Mouse (Mus musculus) neural tube, embryonic 14.5 days (tissue): Measurements from ENCODE around the gene Hcls1. TPM values are rescaled to one million over a fixed set of nuclear protein-coding genes. Genes with fewer than 3 reads are reported as not detected.

Source experiments
- ATAC-seq: fragments of 200-750 bp; cut with Nextera tagmentation; 2 replicates; pipeline ENCODE4 v1.8.0; 2017; ENCODE audit warnings: low read depth, mild to moderate bottlenecking, moderate TSS enrichment, moderate library complexity
- H3K27ac ChIP-seq: fragments of 300-500 bp; sonication (generic); 2 replicates; pipeline ENCODE4 v1.5.1; 2014; ENCODE audit warnings: low read depth, mild to moderate bottlenecking, control low read depth, low read length, moderate library complexity, mixed read lengths
- H3K27me3 ChIP-seq: fragments of 300-500 bp; sonication (generic); 2 replicates; pipeline ENCODE4 v1.6.1; 2014; ENCODE audit warnings: low read length; ENCODE audit not compliant: control insufficient read depth, insufficient read depth
- H3K36me3 ChIP-seq: fragments of 300-500 bp; sonication (generic); 2 replicates; pipeline ENCODE4 v1.6.1; 2014; ENCODE audit warnings: low read length, mixed read lengths; ENCODE audit not compliant: control insufficient read depth, insufficient read depth
- H3K4me1 ChIP-seq: fragments of 300-500 bp; sonication (generic); 2 replicates; pipeline ENCODE4 v1.6.1; 2014; ENCODE audit warnings: low read length; ENCODE audit not compliant: control insufficient read depth, insufficient read depth
- H3K4me2 ChIP-seq: fragments of 300-500 bp; sonication (generic); 2 replicates; pipeline ENCODE4 v1.6.1; 2014; ENCODE audit warnings: mild to moderate bottlenecking, low read depth, low read length, control low read depth
- H3K4me3 ChIP-seq: fragments of 300-500 bp; sonication (generic); 2 replicates; pipeline ENCODE4 v1.5.1; 2014; ENCODE audit warnings: low read depth, low read length, control low read depth, mixed read lengths
- H3K9ac ChIP-seq: fragments of 300-500 bp; sonication (generic); replicated peaks from 2 replicates; pipeline ENCODE4 v1.6.1; 2014; ENCODE audit warnings: low read depth, mild to moderate bottlenecking, control low read depth, low read length, mixed read lengths
- H3K9me3 ChIP-seq: fragments of 300-500 bp; sonication (generic); 2 replicates; pipeline ENCODE4 v1.6.1; 2016; ENCODE audit warnings: low read length; ENCODE audit not compliant: control insufficient read depth
- WGBS: fragments of 180-500 bp; shearing (Covaris S2); extraction: QIAGEN DNeasy Blood & Tissue Kit; methylation state at CpG from one replicate; pipeline ENCODE4 v1.1.7; 2014; 5-methylcytosine and 5-hydroxymethylcytosine counted together
- polyA plus RNA-seq: library from polyadenylated mRNA; unstranded; fragments of >200 nt; fragmentation: Nextera tagmentation; extraction: Ambion mirVana; gene quantifications from 2 replicates; pipeline ENCODE4 v1.2.1, GENCODE M21; 2014

Hcls1 gene
- polyA plus RNA-seq = 0.39 and 0.91 TPM in 2 replicates

DNA sequence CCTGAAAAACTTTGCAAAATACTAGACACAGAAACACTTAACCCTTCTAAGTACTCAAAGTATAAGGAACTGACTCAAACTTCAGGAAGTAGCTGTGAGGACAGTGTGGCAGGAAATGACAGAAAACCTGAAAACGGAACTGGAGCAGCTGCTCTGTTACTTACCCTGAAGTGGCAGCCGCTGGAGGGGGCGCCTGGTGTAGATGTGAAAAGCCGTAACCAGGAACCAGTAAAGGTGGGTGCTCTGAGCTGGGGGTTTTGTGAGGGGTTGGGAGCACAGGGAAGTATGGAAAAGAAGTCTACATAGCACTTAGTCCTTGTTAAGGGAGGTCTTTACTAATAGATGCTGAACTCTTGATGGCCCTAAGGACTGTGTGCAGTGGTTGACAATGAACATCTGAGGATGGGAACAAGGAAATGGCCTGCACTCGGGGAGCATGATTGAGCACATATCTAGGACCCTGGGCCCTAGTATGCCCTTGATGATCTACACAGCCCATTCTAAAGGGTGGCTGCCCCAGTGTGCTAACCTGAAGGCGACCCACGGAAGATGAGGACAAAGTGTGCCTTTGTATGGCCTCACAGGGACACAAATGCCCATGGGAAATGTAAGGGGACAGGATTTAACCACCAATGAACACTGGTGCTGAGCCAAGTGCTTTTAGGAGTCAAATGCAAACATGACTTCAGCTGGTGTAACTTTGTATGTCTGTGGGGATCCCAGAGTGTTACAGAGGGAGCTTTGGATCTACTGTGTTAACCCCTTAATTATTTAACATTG lies at the start of gene Hcls1:
Gene Hcls1 (plus strand): TSS at position 143 of the 780 bp plus-strand sequence.
- 88% methylated on average over 7 of the region's 7 CpGs for WGBS
- H3K9me3 ChIP-seq = no peaks in the 10 kb centered on the region
- H3K36me3 ChIP-seq = peaks cover 23% of the 10 kb centered on the region

DNA sequence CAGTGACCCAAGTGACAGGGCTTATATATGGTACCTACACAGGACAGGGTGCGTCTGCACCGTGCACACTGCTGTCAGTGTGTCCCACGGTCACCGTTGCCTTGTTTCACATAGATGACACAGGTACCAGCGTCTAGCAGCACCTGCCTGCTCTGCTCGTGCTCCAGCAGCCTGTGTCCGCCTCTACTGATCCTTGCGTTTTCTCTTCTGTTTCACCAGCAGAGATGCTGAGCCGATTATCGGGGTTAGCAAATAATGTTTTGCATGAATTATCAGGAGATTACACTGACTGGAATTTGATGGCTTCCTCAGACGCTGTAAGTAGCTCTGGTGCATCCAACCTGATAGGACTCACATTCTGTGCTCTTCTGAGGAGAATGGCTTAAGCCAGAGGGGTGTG lies 48.9 kb upstream of the Hcls1 start:
- Histone ChIP-seq H3K4me1 (peaks cover 3% of the 10 kb centered on the region; the same call in 1 of the 2 replicates), H3K4me2 (no peak overlapping the region), H3K4me3 (no peak overlapping the region), H3K36me3 (peaks cover 24% of the 10 kb centered on the region), H3K27ac (no peak overlapping the region), H3K9me3 (no peaks in the 10 kb centered on the region), H3K27me3 (no peaks in the 10 kb centered on the region), H3K9ac (no peak overlapping the region)
- WGBS = 97% methylated on average over 11 of the region's 11 CpGs
- ATAC-seq = no peak

More for the DNA sequence above, at the start of gene Hcls1:
- Histone ChIP-seq H3K9ac (no peak within 1 kb of the TSS), H3K4me2 (no peak within 1 kb of the TSS), H3K4me1 (no peaks in the 10 kb centered on the region), H3K4me3 (no peak within 1 kb of the TSS), H3K27ac (no peak within 1 kb of the TSS), H3K27me3 (no peaks in the 10 kb centered on the region)
- ATAC-seq = no peak

DNA sequence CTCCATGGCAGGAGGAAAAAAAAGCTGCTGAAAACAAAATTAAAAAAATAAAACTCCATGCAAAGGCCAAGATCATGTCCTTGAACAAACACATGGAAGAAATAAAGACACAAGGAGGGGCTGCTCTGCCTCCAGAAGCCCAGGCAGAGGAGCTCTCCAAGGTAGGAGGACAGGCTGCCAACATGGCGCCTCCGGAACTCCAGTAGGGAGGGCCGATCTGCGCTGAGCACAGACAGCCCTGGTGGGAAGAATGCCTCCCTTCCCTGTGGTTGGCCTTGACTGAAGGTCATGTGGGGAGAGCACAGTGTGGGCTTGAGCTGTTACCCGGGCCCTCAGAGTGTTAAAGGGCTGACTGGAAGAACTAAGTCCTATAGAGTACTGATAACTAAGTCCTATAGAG lies 47.2 kb upstream of the Hcls1 start:
- peaks cover 32% of the 10 kb centered on the region for H3K36me3 ChIP-seq
- no peak for ATAC-seq
- WGBS = 80% methylated on average over 5 of the region's 5 CpGs

DNA sequence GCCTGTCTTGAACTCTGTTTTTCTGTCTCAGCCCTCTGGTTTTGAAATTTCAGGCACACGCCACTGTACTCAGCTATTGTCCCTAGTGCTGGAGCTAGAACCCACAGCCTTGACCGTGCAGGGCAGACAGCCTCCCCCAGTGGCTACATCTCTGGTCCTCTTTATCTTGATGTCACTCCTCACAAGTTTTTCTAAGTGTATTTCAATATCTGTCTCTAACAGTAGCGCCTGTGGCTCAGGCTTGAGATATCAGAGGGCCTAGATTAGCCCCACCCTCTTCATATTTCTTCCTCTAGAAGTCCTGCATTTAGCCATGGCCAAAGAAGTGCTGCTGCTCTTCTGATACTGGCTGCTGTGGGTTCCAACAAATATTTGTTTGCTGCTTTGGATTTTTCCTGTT lies 44.2 kb upstream of the Hcls1 start:
- peaks cover 49% of the 10 kb centered on the region for H3K36me3 ChIP-seq
- H3K9ac ChIP-seq = no peak overlapping the region
- H3K27me3 ChIP-seq = no peaks in the 10 kb centered on the region
- no peak overlapping the region for H3K4me2 ChIP-seq
- 98% methylated on average over 3 of the region's 3 CpGs for WGBS
- H3K27ac ChIP-seq = no peak overlapping the region
- H3K4me3 ChIP-seq = no peak overlapping the region
- ATAC-seq = no peak
- no peaks in the 10 kb centered on the region for H3K9me3 ChIP-seq
- H3K4me1 ChIP-seq = no peaks in the 10 kb centered on the region

More for the DNA sequence above, 47.2 kb upstream of the Hcls1 start:
- Histone ChIP-seq H3K4me3 (no peak overlapping the region), H3K9me3 (no peaks in the 10 kb centered on the region), H3K27me3 (no peaks in the 10 kb centered on the region), H3K4me1 (peaks cover 3% of the 10 kb centered on the region; the same call in 1 of the 2 replicates), H3K9ac (no peak overlapping the region), H3K27ac (no peak overlapping the region), H3K4me2 (no peak overlapping the region)

DNA sequence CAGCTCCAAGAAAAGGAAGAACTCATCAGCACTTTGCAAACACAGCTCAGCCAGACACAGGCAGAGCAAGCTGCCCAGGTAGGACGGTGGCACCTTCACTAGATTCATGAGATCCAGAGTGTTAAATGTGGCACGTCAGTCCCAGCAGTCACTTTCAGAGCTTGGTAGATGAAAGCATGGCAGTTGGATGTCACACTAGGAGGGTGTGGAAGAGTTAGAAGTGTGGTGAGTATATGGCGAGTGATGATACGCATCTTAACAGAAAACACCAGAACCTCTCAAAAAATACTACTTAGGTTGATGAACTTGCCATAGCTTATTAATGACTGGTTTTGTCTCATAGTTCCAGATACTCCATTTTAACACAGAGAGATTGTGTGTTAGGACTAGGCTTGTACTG lies 43.4 kb upstream of the Hcls1 start:
- ATAC-seq = no peak
- 96% methylated on average over 4 of the region's 4 CpGs for WGBS
- H3K4me3 ChIP-seq = no peak overlapping the region
- no peaks in the 10 kb centered on the region for H3K4me1 ChIP-seq
- peaks cover 55% of the 10 kb centered on the region for H3K36me3 ChIP-seq
- H3K4me2 ChIP-seq = no peak overlapping the region
- no peak overlapping the region for H3K9ac ChIP-seq
- no peaks in the 10 kb centered on the region for H3K9me3 ChIP-seq
- H3K27ac ChIP-seq = no peak overlapping the region
- H3K27me3 ChIP-seq = no peaks in the 10 kb centered on the region

DNA sequence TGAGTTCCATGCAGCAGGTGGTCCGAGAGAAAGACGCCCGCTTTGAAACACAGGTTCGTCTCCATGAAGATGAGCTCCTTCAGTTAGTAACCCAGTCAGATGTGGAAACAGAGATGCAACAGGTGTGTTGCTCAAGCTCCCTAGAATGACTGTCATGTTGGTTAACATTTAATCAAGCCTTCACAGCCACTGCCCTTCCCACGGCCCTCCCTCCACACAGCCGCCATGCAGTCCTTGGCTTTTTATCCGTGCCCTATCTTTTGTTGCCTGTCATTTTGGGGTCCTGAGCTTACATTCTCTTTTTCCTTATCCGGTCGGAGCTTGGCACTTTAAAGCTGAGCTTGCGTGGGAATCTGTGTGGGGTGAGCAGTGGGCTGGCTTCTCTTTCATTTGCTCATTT lies 41.5 kb upstream of the Hcls1 start:
- no peaks in the 10 kb centered on the region for H3K9me3 ChIP-seq
- no peak overlapping the region for H3K4me2 ChIP-seq
- peaks cover 57% of the 10 kb centered on the region for H3K36me3 ChIP-seq
- WGBS = 92% methylated on average over 10 of the region's 10 CpGs
- H3K27me3 ChIP-seq = no peaks in the 10 kb centered on the region
- H3K4me1 ChIP-seq = no peaks in the 10 kb centered on the region
- H3K9ac ChIP-seq = no peak overlapping the region
- no peak for ATAC-seq
- no peak overlapping the region for H3K4me3 ChIP-seq
- H3K27ac ChIP-seq = no peak overlapping the region

DNA sequence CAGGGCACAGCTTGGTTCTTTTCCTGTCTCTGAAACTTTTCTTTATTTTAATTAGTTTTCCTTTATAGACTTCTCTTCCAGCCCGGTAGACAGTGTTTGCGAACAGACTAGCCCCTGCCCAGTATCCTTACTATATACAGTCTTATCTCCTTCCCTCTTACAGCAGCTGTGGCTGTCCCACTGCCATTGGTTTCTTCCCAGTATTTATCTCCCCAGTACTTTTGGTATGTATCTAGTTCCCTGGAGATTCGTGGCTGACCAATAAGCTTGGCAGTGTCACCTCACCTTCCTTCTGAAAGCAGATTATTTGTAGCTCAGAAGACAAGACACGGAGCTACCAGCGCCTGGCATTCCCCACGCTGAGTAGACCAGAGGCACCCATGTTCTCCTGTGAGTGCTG lies 38.1 kb upstream of the Hcls1 start:
- H3K4me2 ChIP-seq = no peak overlapping the region
- peaks cover 54% of the 10 kb centered on the region for H3K36me3 ChIP-seq
- no peak overlapping the region for H3K27ac ChIP-seq
- H3K9me3 ChIP-seq = no peaks in the 10 kb centered on the region
- WGBS = 96% methylated on average over 6 of the region's 6 CpGs
- H3K4me1 ChIP-seq = no peaks in the 10 kb centered on the region
- ATAC-seq = no peak
- H3K9ac ChIP-seq = no peak overlapping the region
- no peak overlapping the region for H3K4me3 ChIP-seq
- H3K27me3 ChIP-seq = no peaks in the 10 kb centered on the region

DNA sequence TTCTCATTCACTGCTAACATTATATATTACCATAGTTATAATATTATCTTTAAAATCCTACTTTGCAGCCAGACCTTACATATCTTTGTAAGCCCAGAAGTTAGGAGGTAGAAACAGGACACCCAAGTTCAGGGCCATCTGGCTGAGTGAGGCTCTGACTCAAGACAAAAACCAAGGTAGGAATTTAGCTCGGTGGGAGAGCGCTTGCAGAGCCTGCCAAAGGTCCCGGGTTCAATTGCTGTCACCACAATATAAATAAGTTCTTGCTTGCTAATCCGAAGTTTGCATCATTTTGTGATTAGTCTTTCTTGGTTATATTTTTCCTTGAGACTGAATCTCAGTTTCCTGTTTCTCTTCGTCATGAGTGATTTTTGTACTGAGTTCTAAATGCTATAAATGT lies 31.6 kb upstream of the Hcls1 start:
- WGBS = 91% methylated on average over 5 of the region's 5 CpGs
- peaks cover 36% of the 10 kb centered on the region for H3K36me3 ChIP-seq
- H3K4me3 ChIP-seq = no peak overlapping the region

DNA sequence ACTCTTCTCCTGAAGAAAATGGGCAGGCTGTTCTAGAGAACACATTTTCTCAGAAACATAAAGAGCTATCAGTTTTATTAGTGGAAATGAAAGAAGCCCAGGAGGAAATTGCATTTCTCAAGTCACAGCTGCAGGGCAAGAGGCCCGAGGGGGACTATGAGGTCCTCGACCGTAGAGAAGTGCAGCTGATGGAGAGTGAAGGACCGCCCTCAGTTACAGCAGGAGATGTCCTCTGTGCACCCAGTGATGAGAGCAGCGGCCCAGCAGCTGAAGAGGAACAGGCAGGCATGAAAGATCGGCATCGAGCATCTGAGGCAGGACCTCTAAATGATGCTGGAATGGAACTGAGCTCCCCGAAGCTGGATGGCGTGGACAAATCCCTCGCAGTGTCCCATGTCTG lies 22.9 kb upstream of the Hcls1 start:
- no peaks in the 10 kb centered on the region for H3K27me3 ChIP-seq
- peaks cover 52% of the 10 kb centered on the region for H3K36me3 ChIP-seq
- no peak overlapping the region for H3K27ac ChIP-seq
- no peaks in the 10 kb centered on the region for H3K9me3 ChIP-seq
- H3K4me2 ChIP-seq = no peak overlapping the region
- H3K4me3 ChIP-seq = no peak overlapping the region
- H3K4me1 ChIP-seq = no peaks in the 10 kb centered on the region
- WGBS = 90% methylated on average over 10 of the region's 10 CpGs
- no peak for ATAC-seq
- H3K9ac ChIP-seq = no peak overlapping the region

More for the DNA sequence above, 31.6 kb upstream of the Hcls1 start:
- no peak for ATAC-seq
- H3K9ac ChIP-seq = no peak overlapping the region
- H3K27me3 ChIP-seq = no peaks in the 10 kb centered on the region
- H3K4me1 ChIP-seq = no peaks in the 10 kb centered on the region
- H3K4me2 ChIP-seq = no peak overlapping the region
- no peak overlapping the region for H3K27ac ChIP-seq
- no peaks in the 10 kb centered on the region for H3K9me3 ChIP-seq
